Mouse (Mus musculus) urinary bladder, postnatal 36 days (tissue): Measurements from ENCODE around the gene Gm5767.
"Not testable (repeated sequence)": the region's sequence is repeated elsewhere in the genome, so short reads cannot be mapped to it uniquely, and the experiment has no call there.

Source experiments
- DNase-seq, 2 experiments: peaks; one replicate each; pipeline ENCODE4 v3.0.0; 2022; ENCODE audit warnings: low spot score in 2 of 2, mixed read lengths in 1 of 2

Gene Gm5767

GRCm38 (mm10) chr16:8714851-8715250 is 34.3 kb downstream of the Gm5767 start:
- no peak for DNase-seq

GRCm38 (mm10) chr16:8715513-8716080 is 35.0 kb downstream of the Gm5767 start:
- DNase-seq = no peak

- DNase-seq = no peak
Measured at GRCm38 (mm10) chr16:8716300-8716699, 35.7 kb downstream of the Gm5767 start.

- no peak for DNase-seq
Measured at GRCm38 (mm10) chr16:8717744-8718143, 37.2 kb downstream of the Gm5767 start.

- DNase-seq = no peak
Measured at GRCm38 (mm10) chr16:8720447-8720846, 39.9 kb downstream of the Gm5767 start.

- DNase-seq = no peak
Measured at GRCm38 (mm10) chr16:8724031-8724430, 43.5 kb downstream of the Gm5767 start.

GRCm38 (mm10) chr16:8725807-8726206 is 45.2 kb downstream of the Gm5767 start:
- no peak for DNase-seq

- no peak for DNase-seq
Measured at GRCm38 (mm10) chr16:8728111-8728748, 47.7 kb downstream of the Gm5767 start.

GRCm38 (mm10) chr16:8731630-8732029 is 51.1 kb downstream of the Gm5767 start:
- DNase-seq = no peak

- DNase-seq = not testable (repeated sequence)
Measured at GRCm38 (mm10) chr16:8732450-8732849, 51.9 kb downstream of the Gm5767 start.
